In genomic region chr1:21070658-21071057, GRCm38 (mm10) we compare ENCODE assay signal across 11 mouse cellular contexts. TPM values are rescaled to one million over a fixed set of nuclear protein-coding genes. Genes with fewer than 3 reads are reported as not detected.
A peak's percentile ranks its signal among the peaks of the same experiment; 100 is the strongest.
DNase-seq lines count a peak whose midpoint lies in the region; TF ChIP-seq lines count a peak whose summit lies in the region.
"Had no signal": no experiment of that assay in that cellular context is flagged by ENCODE, and none has a peak within 500 bp of the region (broad histone marks: within the 10 kb centered on the region; RNA-seq: fewer than 3 reads in every experiment).

No protein-coding gene starts in this region.

- H3K27me3 ChIP-seq in kidney, adult 2 months (replicated peaks; ENCODE audit: control insufficient read depth, insufficient read depth, low read length): no peaks in the 10 kb centered on the region
- H3K27me3 ChIP-seq: midbrain, embryonic 12.5 days; neural tube, embryonic 13.5 days had no signal

- no peak for TF ChIP-seq POLR2A in lung, adult 2 months (IDR thresholded peaks at IDR 0.05; ENCODE audit: borderline replicate concordance, extremely low read depth, low read depth, low read length)
- TF ChIP-seq POLR2A in kidney, adult 2 months (IDR thresholded peaks at IDR 0.05; ENCODE audit: low read depth, low read length): no peak

- peaks cover 2% of the 10 kb centered on the region for H3K4me1 ChIP-seq in lung, adult 2 months (ENCODE audit: control insufficient read depth, insufficient read depth, low read length)
- H3K4me1 ChIP-seq in kidney, adult 2 months (ENCODE audit: control insufficient read depth, insufficient read depth, low read length): peaks cover 10% of the 10 kb centered on the region

- H3K27ac ChIP-seq in kidney, adult 2 months (ENCODE audit: insufficient read depth, low read depth, low read length): peak overlapping the region; percentile 74; the same call in 1 of the 2 replicates
- H3K27ac ChIP-seq: midbrain, embryonic 12.5 days; neural tube, embryonic 13.5 days had no signal

- H3K36me3 ChIP-seq in kidney, adult 2 months (ENCODE audit: control insufficient read depth, insufficient read depth, low read length): no peaks in the 10 kb centered on the region
- H3K36me3 ChIP-seq: midbrain, embryonic 12.5 days; neural tube, embryonic 13.5 days had no signal

- peak; percentile 7 for DNase-seq in embryo, embryonic 10 days (ENCODE audit: low spot score)
- DNase-seq in embryo, embryonic 10.5 days (ENCODE audit: low spot score): no peak
- no peak for DNase-seq in lung, adult 2 months
- DNase-seq in lung, postnatal 14 days: no peak
- DNase-seq in kidney, adult 2 months: peak; percentile 68
- peak; percentile 51 for DNase-seq in lung, postnatal 10 days
- no peak for DNase-seq in c-Kit-positive CD71-positive TER-119-positive erythroid progenitor cells, embryonic 14.5 days (ENCODE audit: low spot score)
- DNase-seq in cerebellum, adult 11-12 months: no peak
- DNase-seq: forebrain, postnatal 0 days had no signal

- no peak for TF ChIP-seq CTCF in lung, adult 2 months (IDR thresholded peaks at IDR 0.05; ENCODE audit: insufficient read depth, low read length)
- TF ChIP-seq CTCF in kidney, adult 2 months (conservative IDR thresholded peaks at IDR 0.05; ENCODE audit: insufficient read depth, insufficient read length, low read depth, low read length): no peak

- 50% methylated on average over 13 of the region's 13 CpGs for WGBS in lung, adult 2 months
- WGBS in kidney, adult 2 months: 55% methylated on average over 13 of the region's 13 CpGs

- peak overlapping the region; percentile 36 for H3K4me3 ChIP-seq in lung, adult 2 months (replicated peaks; ENCODE audit: extremely low read depth, low read depth, low read length)
- no peak overlapping the region for H3K4me3 ChIP-seq in kidney, adult 2 months (ENCODE audit: insufficient read depth, low read depth, low read length)
- H3K4me3 ChIP-seq: midbrain, embryonic 12.5 days; neural tube, embryonic 13.5 days had no signal

RNA-seq across cellular contexts. Expression of gene Tram2, which starts 8.4 kb away (rescaled TPM):
- 8.1 and 12.9 TPM in 2 replicates for polyA plus RNA-seq in lung, adult 2 months (2012; rRNA removed)
- 4.2 and 4.9 TPM in 2 replicates for polyA plus RNA-seq in kidney, adult 2 months (2012; rRNA removed)

Comparison
In these comparisons a context has a peak if more than half of its experiments do, and no peak if none do; other contexts are left out.
1. DNase-seq: peak in embryo, embryonic 10 days (single experiment), kidney, adult 2 months (single experiment) and lung, postnatal 10 days (single experiment); none in embryo, embryonic 10.5 days (single experiment), lung, adult 2 months (single experiment), lung, postnatal 14 days (single experiment), c-Kit-positive CD71-positive TER-119-positive erythroid progenitor cells, embryonic 14.5 days (single experiment) and cerebellum, adult 11-12 months (single experiment).